Mouse (Mus musculus) heart, postnatal 10 days (tissue): ENCODE results near the gene Naa10. TPM values are rescaled to one million over a fixed set of nuclear protein-coding genes. Genes with fewer than 3 reads are reported as not detected.

Experiments
- DNase-seq, 2 experiments: peaks; one replicate each; pipeline ENCODE4 v3.0.0; 2021
- intact Hi-C: fragments of 180-260 bp; cut with DNase I; formaldehyde crosslinking; loops from one replicate; pipeline ENCODE4 v1.15.1; 2025
- total RNA-seq, 2 experiments: library from RNA; stranded (reverse); gene quantifications; 2 replicates each; pipeline ENCODE4 v1.2.3; 2021

Naa10 gene
- total RNA-seq, 2 experiments from 2014 or later: 60.1 to 69.0 TPM

DNA sequence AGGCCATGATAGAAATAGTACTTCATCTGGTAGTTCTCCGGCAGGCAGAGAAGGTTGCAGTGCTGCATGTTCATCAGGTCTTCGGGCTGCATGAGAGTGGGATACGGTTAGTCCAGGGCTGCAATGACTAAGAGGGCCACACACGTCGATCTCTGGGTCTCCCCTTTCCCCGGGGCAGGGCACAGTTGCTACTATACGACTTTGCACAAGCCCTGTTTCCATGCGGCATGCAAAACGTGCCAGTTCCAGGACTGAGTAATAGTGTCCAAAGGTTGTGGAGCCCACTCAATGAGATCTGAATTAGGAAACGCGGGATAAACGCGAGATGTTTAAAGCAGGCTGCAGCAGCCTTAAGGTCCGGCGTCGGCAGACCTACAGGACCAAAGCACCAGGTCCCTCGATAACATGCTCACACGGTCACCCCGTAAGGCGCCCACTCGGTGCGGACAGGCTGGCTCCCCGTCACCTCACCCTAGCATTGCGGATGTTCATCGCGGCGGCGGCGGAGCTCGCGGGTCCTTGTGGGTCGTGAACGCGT lies 390 bp downstream of the Naa10 start:
- DNase-seq: no peak
- intact Hi-C loops: loop anchor here (5.0 kb wide), 1 partner anchor 134 kb away; the partner anchor contains the start of genes Idh3g and Ssr4

- intact Hi-C loops: no loop called here
- no peak for DNase-seq
Observed at GRCm38 (mm10) chrX:73918631-73919030, 3.1 kb downstream of the Naa10 start.

DNA sequence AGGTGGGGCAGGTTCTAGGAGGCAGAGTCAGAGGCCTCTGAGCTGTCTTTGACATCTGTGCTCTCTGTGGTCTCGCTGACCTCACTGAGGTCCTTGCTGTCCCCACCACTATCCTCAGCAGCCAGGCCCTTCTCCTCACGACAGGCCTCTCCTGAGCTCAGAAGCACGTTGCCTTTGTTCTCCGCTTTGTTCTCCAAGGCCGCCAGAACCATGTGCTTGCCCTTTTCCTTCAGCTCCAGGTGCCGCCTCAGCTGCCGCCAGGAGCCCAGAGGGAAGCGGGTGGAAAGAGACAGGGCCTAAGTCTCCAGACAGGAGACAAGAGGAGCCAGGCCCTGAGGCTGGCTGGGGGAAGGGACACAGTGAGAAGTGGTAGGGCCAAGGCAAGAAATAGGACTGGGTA lies 4.8 kb downstream of the Naa10 start:
- intact Hi-C loops: no loop called here
- no peak for DNase-seq

- intact Hi-C loops: no loop called here
- peak; percentile 91 to 92 for DNase-seq
Observed at GRCm38 (mm10) chrX:73914827-73915703, 6.7 kb downstream of the Naa10 start.

- intact Hi-C loops: no loop called here
- peak in 1 of 2 experiments; percentile 6 for DNase-seq
Observed at GRCm38 (mm10) chrX:73911588-73911987, 10.2 kb downstream of the Naa10 start.

- intact Hi-C loops: no loop called here
- DNase-seq: peak in 1 of 2 experiments; percentile 12
Observed at GRCm38 (mm10) chrX:73911156-73911555, 10.6 kb downstream of the Naa10 start.

GRCm38 (mm10) chrX:73910451-73910850 lies 11.3 kb downstream of the Naa10 start:
- no peak for DNase-seq
- intact Hi-C loops: no loop called here

DNA sequence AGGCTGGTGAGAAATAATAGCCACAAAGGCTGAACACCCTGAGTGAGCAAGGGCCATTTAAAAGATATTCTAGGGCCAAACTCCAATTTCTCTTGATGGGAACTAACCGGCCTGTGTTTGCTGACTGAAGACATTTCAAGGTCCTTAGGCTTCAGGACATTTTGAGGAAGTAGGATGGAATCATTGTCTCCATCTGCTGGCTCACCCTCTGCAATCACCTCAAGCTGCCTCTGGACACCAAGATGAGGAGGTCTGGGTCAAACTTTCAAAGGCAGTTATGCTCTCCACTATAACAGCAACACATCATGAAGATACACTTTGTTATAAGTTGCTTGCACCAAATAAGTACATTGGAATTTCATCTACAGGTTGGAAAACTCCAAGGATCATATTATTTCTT lies 11.7 kb downstream of the Naa10 start:
- intact Hi-C loops: no loop called here
- no peak for DNase-seq

DNA sequence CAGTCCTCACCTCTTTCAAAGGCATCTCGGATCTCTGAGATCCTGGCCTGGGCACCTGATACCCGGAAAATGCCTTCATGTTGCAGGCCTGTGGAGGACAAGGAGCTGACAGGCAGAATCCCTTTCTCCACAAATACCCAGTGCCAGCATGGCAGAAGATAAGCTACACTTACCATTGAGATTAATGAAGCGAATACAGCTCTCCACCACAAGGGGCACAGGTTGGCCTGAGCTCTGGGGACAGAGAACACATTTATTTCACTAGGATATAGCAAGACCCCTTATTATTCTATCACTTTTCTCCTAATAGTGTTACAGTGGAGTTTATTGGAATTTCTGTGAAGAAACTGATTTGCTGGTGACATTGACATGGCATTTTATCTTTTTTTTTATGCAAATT lies 23.8 kb downstream of the Naa10 start:
- DNase-seq: no peak
- intact Hi-C loops: loop anchor here (2.0 to 5.0 kb wide), 2 partner anchors 99 to 226 kb away; partner anchors contain the start of gene Slc6a8

GRCm38 (mm10) chrX:73895719-73896118 lies 26.0 kb downstream of the Naa10 start, which contains the start of gene L1cam:
L1cam (minus strand) TSS chrX:73896105.
- DNase-seq: peak; percentile 23 to 31
- intact Hi-C loops: loop anchor here (2.0 to 5.0 kb wide), 2 partner anchors 97 to 223 kb away; partner anchors contain the start of gene Slc6a8

DNA sequence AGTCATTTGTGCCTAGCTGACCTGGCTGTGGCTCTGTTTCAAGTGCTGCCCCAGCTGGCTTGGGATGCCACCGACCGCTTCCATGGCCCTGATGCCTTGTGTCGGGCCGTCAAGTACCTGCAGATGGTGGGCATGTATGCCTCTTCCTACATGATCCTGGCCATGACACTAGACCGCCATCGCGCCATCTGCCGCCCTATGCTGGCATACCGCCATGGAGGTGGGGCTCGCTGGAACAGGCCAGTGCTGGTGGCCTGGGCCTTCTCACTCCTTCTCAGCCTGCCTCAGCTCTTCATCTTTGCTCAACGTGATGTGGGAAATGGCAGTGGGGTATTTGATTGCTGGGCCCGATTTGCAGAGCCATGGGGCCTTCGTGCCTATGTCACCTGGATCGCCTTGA lies 28.9 kb downstream of the Naa10 start:
- intact Hi-C loops: no loop called here
- no peak for DNase-seq

DNA sequence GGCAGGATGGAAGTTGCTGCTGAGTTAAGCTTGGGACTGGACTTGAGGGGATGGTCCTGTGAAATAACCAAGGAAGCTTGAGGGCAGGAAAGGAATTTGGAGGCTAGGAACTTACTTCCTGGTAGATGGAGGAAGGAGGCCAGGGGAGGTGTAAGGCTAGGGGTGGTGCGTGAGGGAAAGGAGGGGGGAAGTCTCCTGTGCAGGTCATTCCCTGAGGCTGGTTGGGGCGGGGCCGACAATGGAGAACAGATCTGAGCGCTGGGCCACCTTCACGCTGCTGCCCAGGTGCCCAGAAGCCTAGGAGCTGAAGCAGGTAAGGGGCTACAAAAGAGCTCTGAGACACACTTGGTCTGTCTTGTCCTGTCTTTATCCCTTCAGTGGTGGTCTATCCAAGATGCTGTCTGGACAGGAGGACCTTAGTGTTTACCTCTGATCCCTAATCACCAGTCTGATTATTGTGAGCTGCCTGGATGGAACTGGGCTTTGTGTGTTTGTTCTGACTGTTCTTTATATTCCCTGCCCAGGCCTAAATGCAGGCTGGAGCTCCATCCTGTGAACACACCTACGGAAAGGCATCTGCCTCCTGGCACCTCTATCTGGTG lies 30.1 kb downstream of the Naa10 start, which contains the start of gene Avpr2:
Gene Avpr2 (plus strand): TSS at position 552 of the 602 bp plus-strand sequence.
- intact Hi-C loops: no loop called here
- no peak for DNase-seq

DNA sequence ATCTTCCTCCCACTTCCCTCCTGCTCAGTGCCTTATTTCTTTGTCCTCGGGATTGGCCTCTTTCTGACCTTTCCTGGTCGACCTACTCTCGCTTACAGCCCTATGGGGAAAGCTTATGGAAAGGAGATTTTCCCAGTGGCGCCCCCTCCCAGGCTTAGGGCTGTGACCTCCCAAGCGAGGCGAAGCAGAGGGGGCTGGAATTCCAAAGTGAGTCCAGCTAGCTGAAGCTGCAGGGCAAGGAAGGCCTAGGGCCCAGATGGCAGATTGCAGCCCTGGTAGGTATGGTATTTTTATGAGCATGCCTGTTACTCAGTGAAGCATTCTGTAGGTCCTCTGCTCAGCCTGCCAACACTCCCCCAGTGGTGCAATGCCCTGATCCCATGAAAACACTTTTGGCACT lies 40.3 kb downstream of the Naa10 start:
- intact Hi-C loops: no loop called here
- DNase-seq: no peak

DNA sequence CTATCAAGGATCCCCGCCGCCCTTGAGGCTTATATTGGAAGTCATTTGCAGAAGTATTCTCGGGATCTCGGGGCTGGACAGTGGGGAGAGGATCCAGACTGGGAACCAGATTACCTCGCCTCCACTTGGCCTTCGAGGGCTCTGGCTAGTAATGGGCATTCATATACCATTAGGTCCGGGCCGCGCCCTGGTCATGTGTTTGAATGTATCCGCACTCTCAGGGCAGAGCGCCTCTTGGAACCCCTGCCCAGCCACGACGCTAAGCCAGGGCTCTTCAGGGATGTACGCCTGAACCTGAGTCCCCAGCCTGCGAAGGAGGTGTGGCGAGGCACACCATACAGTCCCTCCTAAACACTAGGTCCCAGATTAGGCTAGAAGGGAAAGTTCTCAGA lies 40.7 kb downstream of the Naa10 start:
- no peak for DNase-seq
- intact Hi-C loops: no loop called here

DNA sequence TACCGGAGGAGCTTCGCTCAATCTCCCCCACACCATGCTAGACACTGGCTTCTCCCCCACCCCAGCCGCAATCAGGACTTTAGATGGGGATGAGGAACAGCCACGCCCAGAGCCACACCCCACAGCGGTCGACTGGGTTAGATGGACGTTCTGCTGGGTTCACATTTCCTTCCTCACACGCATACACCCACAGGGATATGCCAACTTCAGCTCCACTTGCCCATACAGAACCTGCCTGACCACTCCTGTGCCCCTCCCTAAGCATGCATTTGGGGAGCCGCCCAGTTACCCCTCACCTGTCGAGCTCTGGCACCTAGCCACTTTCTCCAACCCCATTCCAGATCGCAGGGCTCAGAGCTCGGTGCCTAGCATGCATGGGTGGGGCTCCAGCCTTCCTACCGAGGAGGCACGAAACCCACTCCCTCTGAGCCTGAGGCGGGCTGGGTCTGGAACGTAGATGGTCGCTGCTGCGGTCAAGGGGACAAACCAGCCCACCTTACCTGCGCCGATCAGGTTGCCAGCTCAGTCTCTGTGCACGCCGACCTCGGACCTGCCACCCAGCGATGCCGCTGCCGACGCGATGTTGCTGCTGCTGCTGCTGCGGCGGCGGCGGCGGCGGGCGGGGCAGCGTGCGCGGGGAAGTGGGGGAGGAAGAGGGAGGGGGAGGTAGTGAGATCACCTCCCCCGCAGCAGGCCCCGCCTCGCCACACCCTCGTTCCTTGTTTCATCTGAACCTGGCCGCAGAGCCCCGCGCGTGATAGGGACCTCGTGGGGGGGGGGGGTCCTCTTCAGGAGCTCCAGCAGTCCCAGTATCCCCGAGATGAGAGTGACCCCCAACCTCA lies 41.3 kb downstream of the Naa10 start:
- intact Hi-C loops: no loop called here
- DNase-seq: peak in 1 of 2 experiments; percentile 13

DNA sequence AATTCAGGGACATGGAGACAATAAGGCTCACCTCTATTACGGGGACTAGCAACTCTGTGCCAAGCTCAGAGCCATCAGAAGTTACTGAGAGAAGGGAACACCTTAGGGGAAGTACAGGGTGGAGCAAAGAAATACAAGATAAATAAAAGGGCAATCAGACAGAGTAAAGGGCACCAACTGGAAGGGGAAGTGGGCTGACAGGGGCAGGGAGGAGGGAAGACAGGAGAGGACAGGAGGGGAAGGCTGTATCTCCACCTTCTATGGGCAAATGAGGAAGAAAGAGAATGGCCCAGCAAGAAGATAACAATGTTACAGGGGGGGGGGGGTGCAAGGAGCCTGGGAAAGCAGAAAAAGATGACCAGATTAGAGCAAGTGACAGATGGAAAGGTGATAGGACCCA lies 44.7 kb downstream of the Naa10 start:
- DNase-seq: no peak
- intact Hi-C loops: no loop called here

DNA sequence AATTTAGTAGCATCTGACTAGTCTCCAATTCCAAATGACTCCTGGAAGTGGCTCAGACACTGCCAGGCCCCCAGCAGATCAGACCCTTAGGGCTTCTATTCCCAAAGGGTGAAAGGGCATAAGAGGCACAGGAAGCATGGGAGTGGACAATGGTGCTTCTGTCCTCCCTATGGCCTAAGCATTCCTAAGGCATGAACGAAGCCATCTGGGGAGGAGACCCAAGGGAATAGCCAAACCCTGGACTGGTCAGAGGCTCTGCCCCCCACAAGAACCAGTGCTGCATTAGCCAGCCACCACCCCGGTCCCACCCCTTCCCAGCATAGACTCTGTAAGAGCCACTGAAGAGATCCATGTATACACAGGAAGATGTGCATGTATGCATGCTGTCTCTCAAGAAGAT lies 45.9 kb downstream of the Naa10 start:
- intact Hi-C loops: no loop called here
- no peak for DNase-seq

DNA sequence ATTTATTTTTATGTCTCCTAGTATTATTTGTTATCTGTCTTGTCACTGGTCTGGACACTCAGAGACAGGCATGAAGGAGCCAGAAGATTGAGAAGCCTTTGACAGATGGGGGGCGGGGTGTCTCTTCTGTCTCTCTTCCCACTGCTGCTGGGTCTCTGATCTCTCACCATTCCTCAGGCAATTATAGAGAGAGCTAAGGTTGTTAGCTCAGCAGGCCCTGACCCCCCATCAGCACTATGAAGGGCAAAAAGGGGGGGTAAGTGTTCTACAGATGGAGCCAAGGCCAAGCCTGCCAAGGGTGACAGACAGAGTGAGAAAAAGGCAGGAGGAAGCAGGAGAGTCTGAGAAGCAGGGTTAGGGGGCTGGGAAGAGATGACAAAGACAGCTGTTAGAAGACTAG lies 49.8 kb downstream of the Naa10 start:
- intact Hi-C loops: no loop called here
- DNase-seq: no peak

- no peak for DNase-seq
- intact Hi-C loops: no loop called here
Observed at GRCm38 (mm10) chrX:73871474-73871873, 50.3 kb downstream of the Naa10 start.

GRCm38 (mm10) chrX:73869334-73869733 lies 52.4 kb downstream of the Naa10 start:
- DNase-seq: peak; percentile 24 to 65
- intact Hi-C loops: no loop called here

GRCm38 (mm10) chrX:73867852-73868251 lies 53.9 kb downstream of the Naa10 start:
- intact Hi-C loops: no loop called here
- DNase-seq: no peak
